Mouse (Mus musculus) olfactory bulb, adult 2 months (tissue): ENCODE measurements around the gene Hivep1.

Experiments used
- CTCF ChIP-seq: fragments of 200-500 bp; IDR thresholded peaks from 2 replicates; pipeline ENCODE4 v1.5.1; 2012; ENCODE audit warnings: low read depth, mild to moderate bottlenecking, low read length, moderate library complexity; ENCODE audit not compliant: insufficient read depth
- POLR2A ChIP-seq: fragments of 200-500 bp; IDR thresholded peaks from 2 replicates; pipeline ENCODE4 v1.6.1; 2012; ENCODE audit warnings: mild to moderate bottlenecking, low read depth, low read length, moderate library complexity; ENCODE audit not compliant: insufficient read depth

DNA sequence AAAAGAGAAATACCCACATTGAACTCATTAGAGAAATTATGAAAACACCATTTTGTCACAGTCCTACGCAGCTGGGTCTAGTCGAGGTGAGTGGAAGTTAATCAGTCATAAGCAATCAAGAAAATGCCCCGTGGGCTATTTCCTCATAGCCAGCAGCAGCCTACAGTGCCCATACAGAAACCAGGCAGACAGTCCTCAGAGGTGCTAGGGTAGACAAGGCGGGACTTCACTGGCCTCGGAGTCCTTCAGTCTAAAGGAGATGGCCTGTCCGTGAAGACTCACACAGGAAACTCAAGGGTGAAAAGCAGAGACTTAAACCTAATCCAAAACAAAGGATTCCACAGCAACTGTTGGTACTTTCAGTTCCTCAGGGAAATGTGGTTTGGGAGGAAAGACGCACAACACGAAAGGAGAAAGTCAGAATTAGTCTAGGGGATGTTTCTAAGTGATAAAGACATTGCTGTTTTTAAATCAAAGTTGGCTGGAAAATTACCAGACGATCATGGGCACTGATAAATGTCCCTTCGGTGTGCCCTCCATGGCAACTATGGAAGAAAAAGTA lies 36.3 kb upstream of the Hivep1 start:
- TF ChIP-seq CTCF, result no peak
- TF ChIP-seq POLR2A, result no peak
